Mouse (Mus musculus) stomach, embryonic 15.5 days (tissue): ENCODE data around the gene a. TPM values are rescaled to one million over a fixed set of nuclear protein-coding genes. Genes with fewer than 3 reads are reported as not detected.

ENCODE experiments used
- ATAC-seq: fragments of 200-750 bp; cut with Nextera tagmentation; 2 replicates; pipeline ENCODE4 v1.8.0; 2017; ENCODE audit warnings: low read depth, moderate number of reproducible peaks, moderate TSS enrichment; ENCODE audit not compliant: insufficient read depth, low FRiP score
- H3K27ac ChIP-seq: fragments of 300-500 bp; sonication (generic); 2 replicates; pipeline ENCODE4 v1.5.1; 2015; ENCODE audit warnings: mild to moderate bottlenecking, inconsistent platforms
- H3K27me3 ChIP-seq: fragments of 300-500 bp; sonication (generic); replicated peaks from 2 replicates; pipeline ENCODE4 v1.6.1; 2015; ENCODE audit warnings: inconsistent platforms
- H3K36me3 ChIP-seq: fragments of 300-500 bp; sonication (generic); 2 replicates; pipeline ENCODE4 v1.6.1; 2015; ENCODE audit warnings: inconsistent platforms
- H3K4me1 ChIP-seq: fragments of 300-500 bp; sonication (generic); 2 replicates; pipeline ENCODE4 v1.6.1; 2015; ENCODE audit warnings: inconsistent platforms
- H3K4me2 ChIP-seq: fragments of 300-500 bp; sonication (generic); 2 replicates; pipeline ENCODE4 v1.6.1; 2015; ENCODE audit warnings: mild to moderate bottlenecking, inconsistent platforms
- H3K4me3 ChIP-seq: fragments of 300-500 bp; sonication (generic); replicated peaks from 2 replicates; pipeline ENCODE4 v1.5.1; 2015; ENCODE audit warnings: inconsistent platforms
- H3K9ac ChIP-seq: fragments of 300-500 bp; sonication (generic); 2 replicates; pipeline ENCODE4 v1.6.1; 2015; ENCODE audit warnings: inconsistent platforms
- H3K9me3 ChIP-seq: fragments of 300-500 bp; sonication (generic); 2 replicates; pipeline ENCODE4 v1.6.1; 2016; ENCODE audit warnings: inconsistent platforms
- WGBS: fragments of 180-500 bp; shearing (Covaris S2); methylation state at CpG from one replicate; pipeline ENCODE4 v1.1.7; 2015; 5-methylcytosine and 5-hydroxymethylcytosine counted together
- polyA plus RNA-seq: library from polyadenylated mRNA; unstranded; fragments of >200 nt; fragmentation: Nextera tagmentation; extraction: Ambion mirVana; gene quantifications from 2 replicates; pipeline ENCODE4 v1.2.1, GENCODE M21; 2015

The a gene
- polyA plus RNA-seq, 1 experiment from 2014 or later = 1.3 TPM

DNA sequence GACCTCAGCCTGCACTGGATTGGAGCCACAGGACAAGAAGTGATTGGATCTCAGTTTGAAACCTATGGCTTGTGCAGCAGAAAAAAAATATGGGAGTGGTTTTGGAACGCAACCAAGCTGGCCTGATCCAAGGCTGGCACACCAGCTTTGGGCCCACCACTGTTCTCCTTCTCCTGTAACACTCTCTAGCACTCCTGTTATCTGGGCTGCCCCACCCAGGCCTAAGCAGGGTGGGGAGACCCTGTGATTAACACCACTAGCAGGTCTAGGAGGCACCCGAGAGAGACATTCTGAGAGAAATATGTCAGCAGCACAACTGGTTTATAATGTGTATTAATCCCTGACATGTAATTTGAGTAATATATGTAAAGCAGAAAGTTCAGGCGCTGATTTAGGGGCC, 28.0 kb upstream of the a start:
- Histone ChIP-seq H3K4me3 (no peak overlapping the region), H3K9me3 (no peaks in the 10 kb centered on the region), H3K27ac (no peak overlapping the region), H3K27me3 (no peaks in the 10 kb centered on the region), H3K4me1 (peaks cover 13% of the 10 kb centered on the region; the same call in 1 of the 2 replicates), H3K36me3 (no peaks in the 10 kb centered on the region), H3K4me2 (no peak overlapping the region), H3K9ac (no peak overlapping the region)
- WGBS = 45% methylated on average over 3 of the region's 3 CpGs
- ATAC-seq = peak; percentile 56; the same call in 1 of the 2 replicates

DNA sequence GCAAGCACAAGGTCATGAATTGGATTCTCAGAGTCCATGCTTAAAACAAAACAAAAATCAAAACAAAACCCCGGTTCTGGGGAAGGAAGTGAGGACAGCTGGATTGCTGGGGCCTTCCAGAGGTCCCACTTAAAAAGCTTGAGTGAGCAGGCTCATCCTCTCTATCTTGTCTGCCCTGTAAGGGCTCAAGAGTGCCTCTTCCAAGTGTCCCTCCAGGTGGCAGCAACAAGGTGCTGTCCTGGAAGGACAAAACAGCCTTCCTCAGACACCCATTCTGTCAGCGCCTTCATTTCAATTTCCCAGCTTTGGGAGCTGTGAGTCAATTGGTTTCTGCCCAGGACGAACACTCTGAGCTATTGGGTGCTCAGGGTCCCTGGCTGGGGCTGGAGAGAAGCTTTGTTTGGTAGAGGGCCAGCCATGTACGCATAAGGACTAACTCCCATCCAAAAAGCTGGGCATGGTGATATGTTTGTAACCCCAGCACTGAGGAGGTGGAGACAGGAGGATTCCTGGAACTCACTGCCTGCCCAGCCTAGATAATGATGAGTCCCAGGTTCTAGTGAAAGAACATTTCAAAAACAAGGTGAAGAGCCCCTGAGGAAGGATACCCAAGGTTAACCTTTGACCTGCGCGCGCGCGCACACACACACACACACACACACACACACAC, 26.2 kb upstream of the a start:
- Histone ChIP-seq H3K27me3 (no peaks in the 10 kb centered on the region), H3K4me2 (no peak overlapping the region), H3K9me3 (no peaks in the 10 kb centered on the region), H3K4me1 (peaks cover 17% of the 10 kb centered on the region; the same call in 1 of the 2 replicates), H3K4me3 (no peak overlapping the region), H3K27ac (no peak overlapping the region; the same call in 1 of the 2 replicates), H3K9ac (no peak overlapping the region), H3K36me3 (no peaks in the 10 kb centered on the region)
- peak; percentile 90 for ATAC-seq
- WGBS = 73% methylated on average over 9 of the region's 9 CpGs

DNA sequence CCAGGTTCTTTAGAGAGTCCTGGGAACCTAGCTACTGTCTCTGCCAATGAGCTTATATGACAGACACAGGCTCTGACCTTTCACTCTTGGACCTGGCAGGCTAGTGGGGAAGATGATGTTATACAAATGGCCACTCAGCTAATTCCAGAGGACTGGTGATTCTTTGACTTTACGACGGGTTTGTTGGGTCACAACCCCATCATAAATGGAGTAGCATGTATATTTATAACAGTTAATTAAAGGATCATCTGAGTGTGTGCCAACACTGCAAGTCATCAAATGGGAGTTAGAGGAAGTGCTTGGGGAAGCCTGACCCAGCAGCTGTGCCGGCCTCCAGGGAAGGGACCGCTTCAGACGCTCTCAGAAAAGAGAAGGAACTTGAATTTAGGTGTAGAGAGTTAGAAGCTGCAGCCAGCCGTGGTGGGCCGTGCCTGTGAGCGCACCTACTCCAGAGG, 25.6 kb upstream of the a start:
- Histone ChIP-seq H3K27me3 (no peaks in the 10 kb centered on the region), H3K4me3 (no peak overlapping the region), H3K4me2 (no peak overlapping the region), H3K9me3 (no peaks in the 10 kb centered on the region), H3K9ac (no peak overlapping the region), H3K4me1 (peaks cover 17% of the 10 kb centered on the region; the same call in 1 of the 2 replicates), H3K27ac (no peak overlapping the region), H3K36me3 (no peaks in the 10 kb centered on the region)
- WGBS = 59% methylated on average over 8 of the region's 8 CpGs
- peak; percentile 38 for ATAC-seq

DNA sequence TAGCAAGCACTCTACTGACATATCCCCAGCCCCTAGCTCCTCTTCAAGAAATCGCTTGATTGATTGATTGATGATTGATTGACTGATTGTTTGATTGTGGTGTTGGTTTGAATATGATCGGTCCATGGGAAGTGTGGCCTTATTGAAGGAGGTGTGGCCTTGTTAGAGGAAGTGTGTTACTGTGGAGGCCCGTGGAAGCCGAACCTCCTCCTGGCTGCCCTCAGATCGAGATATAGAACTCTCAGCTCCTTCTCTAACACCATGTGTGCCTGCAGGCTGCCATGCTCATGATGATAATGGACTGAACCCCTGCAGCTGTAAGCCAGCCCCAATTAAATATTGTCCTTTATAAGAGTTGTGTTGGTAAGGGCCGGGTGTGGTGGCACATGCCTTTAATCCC, 24.2 kb upstream of the a start:
- Histone ChIP-seq H3K36me3 (no peaks in the 10 kb centered on the region), H3K9me3 (no peaks in the 10 kb centered on the region), H3K9ac (no peak overlapping the region), H3K27ac (no peak overlapping the region), H3K4me3 (no peak overlapping the region), H3K4me2 (no peak overlapping the region), H3K4me1 (peaks cover 17% of the 10 kb centered on the region; the same call in 1 of the 2 replicates), H3K27me3 (no peaks in the 10 kb centered on the region)
- 90% methylated on average over 6 of the region's 6 CpGs for WGBS
- ATAC-seq = no peak

DNA sequence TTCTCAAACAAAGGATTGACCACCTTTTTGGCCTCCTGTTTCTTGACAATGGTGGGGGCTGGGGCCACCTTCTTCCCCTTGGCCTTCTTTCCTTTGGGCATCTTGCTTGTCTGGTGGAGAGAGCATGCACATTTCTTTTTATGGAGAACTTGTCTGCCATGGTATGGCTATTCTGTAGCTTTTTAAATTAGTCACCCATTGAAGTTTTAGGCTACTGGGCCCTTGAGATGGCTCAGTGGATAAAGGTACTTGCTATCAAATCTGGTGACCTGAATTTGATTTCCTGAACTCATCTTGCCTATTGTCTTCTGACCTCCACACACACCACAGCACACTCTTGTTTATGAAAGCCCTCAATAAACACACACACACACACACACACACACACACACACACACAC, 21.3 kb upstream of the a start, which contains the start of gene Gm14214:
Gm14214 (minus strand) TSS at position 101 of the 400 bp plus-strand sequence.
- no peak within 1 kb of the TSS for H3K4me2 ChIP-seq
- H3K4me3 ChIP-seq = no peak within 1 kb of the TSS
- no peak within 1 kb of the TSS for H3K9ac ChIP-seq
- H3K27ac ChIP-seq = no peak within 1 kb of the TSS
- no peak for ATAC-seq
- H3K4me1 ChIP-seq = peaks cover 6% of the 10 kb centered on the region; the same call in 1 of the 2 replicates
- no peaks in the 10 kb centered on the region for H3K9me3 ChIP-seq
- H3K36me3 ChIP-seq = no peaks in the 10 kb centered on the region
- no peaks in the 10 kb centered on the region for H3K27me3 ChIP-seq

DNA sequence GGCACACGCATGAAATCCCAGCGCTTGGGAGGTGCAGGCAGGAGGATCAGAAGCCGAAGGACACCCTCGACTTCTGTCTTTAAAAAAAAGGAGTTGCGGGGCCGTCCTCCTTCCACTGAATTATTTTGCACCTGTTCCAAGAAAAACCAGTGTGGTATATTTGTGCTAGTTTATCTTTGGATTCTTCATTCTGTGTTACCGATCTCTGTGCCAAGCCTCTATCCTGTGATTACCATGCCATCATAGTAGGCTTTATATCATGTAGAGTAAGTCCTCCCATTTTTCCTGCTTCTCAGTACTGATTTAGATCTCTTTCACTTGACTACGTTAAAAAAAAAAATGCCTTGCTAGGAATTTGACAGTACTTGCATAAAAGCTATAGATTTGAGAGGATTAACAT, 19.6 kb upstream of the a start:
- Histone ChIP-seq H3K27ac (no peak overlapping the region), H3K4me2 (no peak overlapping the region), H3K27me3 (no peaks in the 10 kb centered on the region), H3K9ac (no peak overlapping the region), H3K4me3 (no peak overlapping the region), H3K4me1 (0 out of 2 replicates have a peak, but pooled peaks cover 3% of the 10 kb centered on the region), H3K9me3 (no peaks in the 10 kb centered on the region), H3K36me3 (no peaks in the 10 kb centered on the region)
- 70% methylated on average over 8 of the region's 8 CpGs for WGBS
- no peak for ATAC-seq

DNA sequence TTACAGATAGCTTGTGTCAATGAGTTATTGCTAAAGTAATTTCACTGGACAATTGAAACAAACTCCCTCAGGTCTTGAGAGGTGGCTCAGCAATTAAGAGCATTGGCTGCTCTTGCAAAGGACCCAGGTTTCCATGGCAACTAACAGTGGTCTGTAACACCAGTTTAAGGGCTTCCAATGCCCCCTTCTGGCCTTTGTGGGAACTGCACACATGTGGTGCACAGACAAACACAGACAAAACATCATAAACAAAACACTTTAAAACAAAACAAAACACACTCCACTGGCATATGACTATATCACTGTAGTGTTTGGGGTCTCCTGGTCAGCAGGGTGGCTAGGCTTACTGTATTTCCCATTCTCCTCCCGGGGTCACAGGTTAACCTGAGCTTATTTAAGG, 17.2 kb upstream of the a start:
- Histone ChIP-seq H3K4me2 (no peak overlapping the region), H3K9ac (no peak overlapping the region), H3K27me3 (no peaks in the 10 kb centered on the region), H3K4me3 (no peak overlapping the region), H3K4me1 (no peaks in the 10 kb centered on the region), H3K9me3 (no peaks in the 10 kb centered on the region), H3K27ac (no peak overlapping the region), H3K36me3 (no peaks in the 10 kb centered on the region)
- WGBS = 86% methylated on average over 1 of the region's 1 CpGs
- no peak for ATAC-seq

DNA sequence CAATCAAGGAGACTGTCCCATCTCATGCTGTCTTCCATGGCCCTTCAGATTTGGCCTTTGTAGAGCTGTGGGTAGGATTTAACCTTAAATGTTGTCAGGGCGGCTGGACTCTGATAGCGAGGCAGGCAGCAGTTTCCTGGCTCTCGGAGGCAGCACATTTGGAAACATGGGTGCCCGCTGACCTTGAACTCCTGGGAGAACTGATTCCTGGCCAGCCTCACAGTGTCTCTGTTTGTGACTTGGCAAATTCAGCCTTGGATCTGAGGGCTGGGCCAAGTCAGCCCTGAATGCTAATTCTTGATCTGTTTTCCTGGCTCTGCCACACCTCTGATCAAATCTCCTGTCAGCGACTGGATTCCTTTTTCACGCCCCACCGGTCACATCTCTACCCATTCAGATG, 14.7 kb upstream of the a start:
- H3K36me3 ChIP-seq = no peaks in the 10 kb centered on the region
- no peaks in the 10 kb centered on the region for H3K4me1 ChIP-seq
- H3K4me2 ChIP-seq = no peak overlapping the region
- no peaks in the 10 kb centered on the region for H3K27me3 ChIP-seq
- H3K9ac ChIP-seq = no peak overlapping the region
- ATAC-seq = no peak
- H3K9me3 ChIP-seq = no peaks in the 10 kb centered on the region
- no peak overlapping the region for H3K4me3 ChIP-seq
- H3K27ac ChIP-seq = no peak overlapping the region
- WGBS = 71% methylated on average over 7 of the region's 7 CpGs

DNA sequence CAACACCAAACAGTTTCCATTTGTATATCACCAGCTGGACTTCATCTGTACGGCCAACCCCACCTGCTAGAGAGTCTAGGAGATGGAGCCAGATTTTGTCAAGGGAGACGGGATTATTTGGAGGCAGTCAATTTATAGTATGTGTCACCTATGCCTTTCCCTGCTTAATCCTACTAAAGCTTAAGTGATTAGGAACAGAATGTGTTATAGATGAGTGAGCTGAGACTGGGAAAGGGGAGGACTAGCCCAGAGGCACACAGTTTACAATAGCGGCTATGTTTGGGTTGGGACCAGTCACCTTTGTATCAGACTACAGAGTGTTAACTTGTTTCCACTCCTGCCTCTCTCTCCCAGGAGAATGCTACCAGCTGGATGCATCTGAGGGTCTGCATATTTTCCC, 11.6 kb upstream of the a start:
- Histone ChIP-seq H3K4me2 (no peak overlapping the region), H3K4me1 (no peaks in the 10 kb centered on the region), H3K27ac (no peak overlapping the region), H3K36me3 (no peaks in the 10 kb centered on the region), H3K4me3 (no peak overlapping the region), H3K9me3 (no peaks in the 10 kb centered on the region), H3K27me3 (no peaks in the 10 kb centered on the region), H3K9ac (no peak overlapping the region)
- ATAC-seq = no peak
- WGBS = 30% methylated on average over 3 of the region's 3 CpGs

DNA sequence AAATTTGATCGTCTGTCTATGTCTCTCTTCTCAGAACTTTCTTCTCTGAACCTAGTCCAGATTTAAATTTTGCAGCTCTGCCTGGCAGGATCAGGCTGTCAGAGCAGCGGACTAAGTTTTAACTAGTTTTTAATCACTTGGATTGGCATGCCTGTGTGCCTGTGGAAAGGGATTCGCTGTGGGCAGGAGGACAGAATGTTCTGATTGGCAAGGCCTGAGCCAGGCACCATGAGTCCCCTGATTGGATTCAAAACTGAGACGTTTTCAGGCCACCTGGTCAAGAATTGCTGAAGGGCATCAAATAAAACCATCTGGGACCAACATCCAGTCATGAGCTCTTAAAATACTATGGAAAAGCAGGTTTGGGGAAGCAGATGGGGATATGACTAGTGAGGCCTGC, 8.8 kb upstream of the a start:
- Histone ChIP-seq H3K27ac (no peak overlapping the region), H3K4me1 (no peaks in the 10 kb centered on the region), H3K9me3 (no peaks in the 10 kb centered on the region), H3K27me3 (no peaks in the 10 kb centered on the region), H3K36me3 (no peaks in the 10 kb centered on the region), H3K4me2 (no peak overlapping the region), H3K9ac (no peak overlapping the region), H3K4me3 (no peak overlapping the region)
- ATAC-seq = no peak
- 76% methylated on average over 4 of the region's 4 CpGs for WGBS

DNA sequence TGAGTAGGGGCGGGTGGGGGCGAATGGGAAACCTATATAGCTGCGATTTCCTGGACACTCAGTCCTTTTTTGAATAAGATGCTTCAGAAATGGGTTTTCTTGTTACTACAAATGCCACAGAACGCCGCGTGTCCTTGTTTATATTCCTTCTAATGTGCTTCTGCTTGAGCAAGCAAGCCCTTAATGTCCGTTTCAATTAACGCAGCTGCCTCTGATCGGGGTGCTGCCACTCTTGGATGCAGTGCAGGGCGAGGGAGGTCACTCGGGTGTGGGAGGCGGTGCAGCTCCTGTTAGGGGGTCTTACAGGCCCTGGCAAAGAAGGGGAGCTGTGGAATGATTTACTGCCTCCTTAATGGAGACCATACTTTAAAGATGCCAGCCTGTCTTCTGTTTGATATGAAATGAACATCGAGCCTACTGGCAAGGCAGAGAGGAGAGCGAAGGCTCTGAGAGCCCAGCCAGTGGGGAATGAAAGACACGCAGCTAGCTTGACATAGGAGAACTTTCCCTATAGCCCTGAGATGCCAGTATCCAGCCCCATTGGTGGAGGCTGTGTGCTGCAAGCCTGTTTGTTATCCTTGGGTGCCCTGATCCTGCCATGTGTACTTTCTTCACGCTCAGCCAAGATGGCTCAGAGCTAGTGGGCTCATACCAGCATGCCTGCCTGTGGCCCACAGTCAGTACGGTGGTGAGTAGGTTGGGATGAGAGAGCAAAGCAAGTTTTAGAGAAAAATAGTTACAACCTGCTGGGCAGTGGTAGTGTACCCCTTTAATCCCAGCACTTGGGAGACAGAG, 8.1 kb upstream of the a start:
- no peak overlapping the region for H3K4me3 ChIP-seq
- no peaks in the 10 kb centered on the region for H3K9me3 ChIP-seq
- no peaks in the 10 kb centered on the region for H3K4me1 ChIP-seq
- H3K27ac ChIP-seq = no peak overlapping the region
- H3K36me3 ChIP-seq = no peaks in the 10 kb centered on the region
- H3K9ac ChIP-seq = no peak overlapping the region
- no peaks in the 10 kb centered on the region for H3K27me3 ChIP-seq
- ATAC-seq = no peak
- no peak overlapping the region for H3K4me2 ChIP-seq
- whole genome bisulfite sequencing = 65% methylated on average over 17 of the region's 17 CpGs

DNA sequence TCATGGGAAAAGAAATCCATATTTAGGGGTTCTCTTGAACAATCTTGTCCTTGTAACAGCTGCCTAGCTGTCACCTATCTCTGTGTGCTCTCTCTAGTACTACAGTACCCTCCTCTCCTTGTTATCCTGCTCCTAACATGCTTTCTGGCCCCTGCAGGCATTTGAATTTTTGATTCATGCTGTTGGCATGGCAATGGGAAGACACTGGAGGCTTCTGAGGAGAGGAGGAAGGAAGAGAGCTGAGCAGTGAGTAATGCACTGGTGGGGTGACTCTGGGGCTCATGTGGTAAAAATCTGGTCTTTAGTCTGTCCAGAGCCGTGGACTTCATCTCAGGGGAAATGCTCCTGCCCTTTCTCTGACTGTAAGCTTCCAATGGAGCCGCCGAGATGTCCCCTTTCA, 5.9 kb upstream of the a start:
- H3K36me3 ChIP-seq = no peaks in the 10 kb centered on the region
- no peak overlapping the region for H3K4me3 ChIP-seq
- no peak overlapping the region for H3K4me2 ChIP-seq
- H3K27ac ChIP-seq = no peak overlapping the region
- no peak overlapping the region for H3K9ac ChIP-seq
- ATAC-seq = no peak
- H3K27me3 ChIP-seq = no peaks in the 10 kb centered on the region
- no peaks in the 10 kb centered on the region for H3K9me3 ChIP-seq
- H3K4me1 ChIP-seq = peaks cover 4% of the 10 kb centered on the region
- WGBS = 67% methylated on average over 3 of the region's 3 CpGs
